Mouse (Mus musculus) liver, postnatal 0 days (tissue): ENCODE results near the gene Nell1.

Experiments used
- CTCF ChIP-seq: sonication (generic); IDR thresholded peaks from 2 replicates; pipeline ENCODE4 v1.5.1; 2016; ENCODE audit warnings: antibody characterized with exemption, low read depth
- EP300 ChIP-seq: IDR thresholded peaks from 2 replicates; pipeline ENCODE4 v1.6.1; 2016; ENCODE audit warnings: antibody characterized with exemption, low read depth, mild to moderate bottlenecking

DNA sequence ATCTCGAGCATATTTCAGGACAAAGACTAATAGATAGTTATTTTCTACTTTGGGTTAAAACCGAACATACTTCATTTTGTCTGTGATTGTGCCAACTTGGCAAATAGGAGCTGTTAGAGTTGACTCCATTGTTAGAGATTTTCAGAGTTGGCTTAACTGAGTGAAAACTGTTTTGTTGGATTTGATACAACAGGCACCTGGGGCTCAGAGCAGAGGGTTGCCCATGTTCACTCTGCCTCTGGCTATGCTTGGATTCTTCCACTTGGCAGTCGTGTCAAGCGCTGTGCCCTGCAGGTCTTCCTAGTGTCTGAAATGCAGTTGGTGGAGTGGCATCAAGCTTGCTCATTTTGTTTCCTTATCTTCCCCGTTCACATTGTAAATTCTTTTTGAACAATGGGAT lies 363.6 kb downstream of the Nell1 start:
- no peak for TF ChIP-seq EP300
- TF ChIP-seq CTCF, result no peak
